Mouse (Mus musculus): ENCODE measurements around the gene Tango2.

GRCm38 (mm10) chr16:18343778-18344177, 4.1 kb downstream of the Tango2 start:
- TF ChIP-seq TCF12 (IDR thresholded peaks at IDR 0.05; ENCODE audit: insufficient read depth, poor library complexity, severe bottlenecking) (no peak), USF1 (IDR thresholded peaks at IDR 0.05; ENCODE audit: low read depth) (no peak), POLR2A (IDR thresholded peaks at IDR 0.05; ENCODE audit: insufficient read length, low read depth) (peak; percentile 83), POLR2AphosphoS2 (IDR thresholded peaks at IDR 0.05; ENCODE audit: insufficient read length, low read depth) (peak; percentile 68)
